Mouse (Mus musculus): Measurements from ENCODE around the gene Vps13d. TPM values are rescaled to one million over a fixed set of nuclear protein-coding genes. Genes with fewer than 3 reads are reported as not detected.

Gene Vps13d
- total and polyA plus RNA-seq, 3 experiments, result 9.4 to 9.8 (median 9.7) TPM

GRCm38 (mm10) chr4:145050518-145051208, 144.1 kb downstream of the Vps13d start:
- H3K36me3 ChIP-seq (replicated peaks in 1 of 2; ENCODE audit: control insufficient read depth in 1 of 2, insufficient read depth in 1 of 2, low read length in 1 of 2), result peaks cover 24 to 61% of the 10 kb centered on the region in 2 experiments
- H3K4me2 ChIP-seq (ENCODE audit: insufficient read depth, low read depth, poor library complexity, severe bottlenecking), result no peak overlapping the region
- dilution Hi-C loops (cut with MboI; ENCODE audit: extremely low pct_ligation_motif_present, extremely low pct_unique_long_range_greater_than_20kb, low sequenced_read_pairs), result no loop called here
- TF ChIP-seq SMC3 (IDR thresholded peaks at IDR 0.05; ENCODE audit: low read depth, low read length) (peak; percentile 50), CTCF (conservative IDR thresholded peaks at IDR 0.05 in 1 of 2, IDR thresholded peaks at IDR 0.05 in 1 of 2; ENCODE audit: low read depth in 2 of 2, low read length in 2 of 2) (peak in 1 of 2 experiments; percentile 44; a peak in 2 of 4 replicates), E2F4 (IDR thresholded peaks at IDR 0.05; ENCODE audit: insufficient replicate concordance, low read depth, low read length) (no peak), ZMIZ1 (IDR thresholded peaks at IDR 0.05; ENCODE audit: low read depth, low read length) (no peak), RAD21 (IDR thresholded peaks at IDR 0.05; ENCODE audit: low read depth, low read length) (peak; percentile 42)
- no peaks in the 10 kb centered on the region for H3K79me2 ChIP-seq (replicated peaks; ENCODE audit: control insufficient read depth, extremely low read depth, insufficient read depth, poor library complexity, severe bottlenecking)
- H3K27ac ChIP-seq (ENCODE audit: insufficient read depth, low read depth), result no peak overlapping the region
- no peaks in the 10 kb centered on the region for H3K27me3 ChIP-seq (replicated peaks)
- no peak overlapping the region for H3K4me3 ChIP-seq (replicated peaks in 1 of 3; ENCODE audit: low read depth in 2 of 3, low read length in 2 of 3, poor library complexity in 1 of 3)
- peak; percentile 34 for DNase-seq (ENCODE audit: extremely low read depth)
- H3K9ac ChIP-seq (ENCODE audit: insufficient read depth, low read depth), result no peak overlapping the region
- in situ Hi-C loops (cut with MboI; ENCODE audit: low pct_ligation_motif_present, low pct_unique_long_range_greater_than_20kb, low sequenced_read_pairs), result no loop called here
- H3K4me1 ChIP-seq (ENCODE audit: control insufficient read depth in 1 of 2, insufficient read depth in 2 of 2), result peaks cover 5 to 28% of the 10 kb centered on the region in 2 experiments
- no peaks in the 10 kb centered on the region for H3K9me3 ChIP-seq (replicated peaks; ENCODE audit: low read length)

- H3K79me2 ChIP-seq (replicated peaks; ENCODE audit: control insufficient read depth, extremely low read depth, insufficient read depth, poor library complexity, severe bottlenecking), result no peaks in the 10 kb centered on the region
- dilution Hi-C loops (cut with MboI; ENCODE audit: extremely low pct_ligation_motif_present, extremely low pct_unique_long_range_greater_than_20kb, low sequenced_read_pairs), result no loop called here
- no peak overlapping the region for H3K4me2 ChIP-seq (ENCODE audit: insufficient read depth, low read depth, poor library complexity, severe bottlenecking)
- H3K36me3 ChIP-seq (replicated peaks in 1 of 2; ENCODE audit: control insufficient read depth in 1 of 2, insufficient read depth in 1 of 2, low read length in 1 of 2), result peaks cover 27 to 55% of the 10 kb centered on the region in 2 experiments
- H3K9me3 ChIP-seq (replicated peaks; ENCODE audit: low read length), result no peaks in the 10 kb centered on the region
- in situ Hi-C loops (cut with MboI; ENCODE audit: low pct_ligation_motif_present, low pct_unique_long_range_greater_than_20kb, low sequenced_read_pairs), result loop anchor here (5.0 kb wide), 1 partner anchor 151 kb away; no protein-coding TSS in a partner anchor
- no peak overlapping the region for H3K4me3 ChIP-seq (replicated peaks in 1 of 3; ENCODE audit: low read depth in 2 of 3, low read length in 2 of 3, poor library complexity in 1 of 3)
- H3K9ac ChIP-seq (ENCODE audit: insufficient read depth, low read depth), result no peak overlapping the region
- TF ChIP-seq CHD1 (IDR thresholded peaks at IDR 0.05; ENCODE audit: low read depth, low read length), result no peak
- no peak for TF ChIP-seq JUN (IDR thresholded peaks at IDR 0.05; ENCODE audit: insufficient read depth, low read depth, low read length)
- TF ChIP-seq E2F4 (IDR thresholded peaks at IDR 0.05; ENCODE audit: insufficient replicate concordance, low read depth, low read length), result no peak
- DNase-seq (ENCODE audit: extremely low read depth), result no peak
- H3K27ac ChIP-seq (ENCODE audit: insufficient read depth, low read depth), result no peak overlapping the region
- H3K4me1 ChIP-seq (ENCODE audit: control insufficient read depth in 1 of 2, insufficient read depth in 2 of 2), result peaks cover 17 to 55% of the 10 kb centered on the region in 2 experiments
- H3K27me3 ChIP-seq (replicated peaks), result no peaks in the 10 kb centered on the region
Measured at GRCm38 (mm10) chr4:145047964-145048363, 146.8 kb downstream of the Vps13d start.

- DNase-seq (ENCODE audit: extremely low read depth), result no peak
- Histone ChIP-seq H3K4me3 (replicated peaks in 1 of 3; ENCODE audit: low read depth in 2 of 3, low read length in 2 of 3, poor library complexity in 1 of 3) (peak overlapping the region in 1 of 3 experiments; percentile 26), H3K9ac (ENCODE audit: insufficient read depth, low read depth) (no peak overlapping the region), H3K79me2 (replicated peaks; ENCODE audit: control insufficient read depth, extremely low read depth, insufficient read depth, poor library complexity, severe bottlenecking) (no peaks in the 10 kb centered on the region), H3K4me2 (ENCODE audit: insufficient read depth, low read depth, poor library complexity, severe bottlenecking) (0 out of 2 replicates have a peak overlapping the region, but pooled peaks have one; percentile 10), H3K9me3 (replicated peaks; ENCODE audit: low read length) (no peaks in the 10 kb centered on the region), H3K27me3 (replicated peaks) (no peaks in the 10 kb centered on the region), H3K4me1 (ENCODE audit: control insufficient read depth in 1 of 2, insufficient read depth in 2 of 2) (peaks cover 20 to 64% of the 10 kb centered on the region in 2 experiments), H3K36me3 (replicated peaks in 1 of 2; ENCODE audit: control insufficient read depth in 1 of 2, insufficient read depth in 1 of 2, low read length in 1 of 2) (peaks cover 19 to 56% of the 10 kb centered on the region in 2 experiments), H3K27ac (ENCODE audit: insufficient read depth, low read depth) (peak overlapping the region; percentile 58)
- in situ Hi-C loops (cut with MboI; ENCODE audit: low pct_ligation_motif_present, low pct_unique_long_range_greater_than_20kb, low sequenced_read_pairs) (loop anchor here (5.0 kb wide), 1 partner anchor 149 kb away; no protein-coding TSS in a partner anchor), dilution Hi-C loops (cut with MboI; ENCODE audit: extremely low pct_ligation_motif_present, extremely low pct_unique_long_range_greater_than_20kb, low sequenced_read_pairs) (no loop called here)
- TF ChIP-seq GABPA (IDR thresholded peaks at IDR 0.05; ENCODE audit: insufficient replicate concordance, low read depth, low read length) (no peak), ZC3H11A (IDR thresholded peaks at IDR 0.05; ENCODE audit: low read depth, low read length) (no peak), BHLHE40 (IDR thresholded peaks at IDR 0.05; ENCODE audit: low read depth, low read length) (no peak; the same call in none of the 2 replicates), MAZ (IDR thresholded peaks at IDR 0.05; ENCODE audit: low read depth, low read length) (0 out of 2 replicates have a peak, but pooled peaks have one; percentile 9), TCF12 (IDR thresholded peaks at IDR 0.05; ENCODE audit: low read depth, low read length) (0 out of 2 replicates have a peak, but pooled peaks have one; percentile 3), CHD1 (IDR thresholded peaks at IDR 0.05; ENCODE audit: low read depth, low read length) (no peak)
Measured at GRCm38 (mm10) chr4:145046032-145046401, 148.8 kb downstream of the Vps13d start.

All from CH12.LX (cell line).